Mouse (Mus musculus) ovary, postnatal 36 days (tissue): Measurements from ENCODE around the gene Ak8.
A peak's percentile ranks its signal among the peaks of the same experiment; 100 is the strongest.

ENCODE experiments used
- DNase-seq: peaks from one replicate; pipeline ENCODE4 v3.0.0; 2022; ENCODE audit warnings: low spot score, mixed read lengths

Ak8 gene

GRCm38 (mm10) chr2:28796298-28796697 lies 96.3 kb downstream of the Ak8 start:
- no peak for DNase-seq

- DNase-seq: no peak
These were observed 97.6 kb downstream of the Ak8 start for GRCm38 (mm10) chr2:28797490-28798106.

GRCm38 (mm10) chr2:28798390-28798789 lies 98.4 kb downstream of the Ak8 start:
- no peak for DNase-seq

GRCm38 (mm10) chr2:28799575-28799974 lies 99.6 kb downstream of the Ak8 start:
- DNase-seq: no peak

- DNase-seq: no peak
These were observed 103.4 kb downstream of the Ak8 start for GRCm38 (mm10) chr2:28803406-28803805.

- DNase-seq: no peak
These were observed 108.9 kb downstream of the Ak8 start for GRCm38 (mm10) chr2:28808841-28809240.

- DNase-seq: no peak
These were observed 110.5 kb downstream of the Ak8 start for GRCm38 (mm10) chr2:28810260-28811013.

- no peak for DNase-seq
These were observed 118.9 kb downstream of the Ak8 start for GRCm38 (mm10) chr2:28818866-28819265.

GRCm38 (mm10) chr2:28829265-28829664 lies 129.3 kb downstream of the Ak8 start:
- no peak for DNase-seq

GRCm38 (mm10) chr2:28836181-28836940 lies 136.4 kb downstream of the Ak8 start:
- DNase-seq: no peak

- no peak for DNase-seq
These were observed 139.7 kb downstream of the Ak8 start for GRCm38 (mm10) chr2:28839501-28840221.

- DNase-seq: peak; percentile 95
These were observed 140.4 kb downstream of the Ak8 start, which contains the start of the genes Gtf3c4 and Ddx31 for GRCm38 (mm10) chr2:28840222-28840951. Gene Gtf3c4, minus strand, starts transcription at chr2:28840360. Gene Ddx31, plus strand, starts transcription at chr2:28840406.

- DNase-seq: no peak
These were observed 142.1 kb downstream of the Ak8 start for GRCm38 (mm10) chr2:28842042-28842441.

- no peak for DNase-seq
These were observed 148.9 kb downstream of the Ak8 start for GRCm38 (mm10) chr2:28848879-28849278.

GRCm38 (mm10) chr2:28852594-28852993 lies 152.6 kb downstream of the Ak8 start:
- no peak for DNase-seq

- no peak for DNase-seq
These were observed 155.8 kb downstream of the Ak8 start for GRCm38 (mm10) chr2:28855773-28856172.

- no peak for DNase-seq
These were observed 159.3 kb downstream of the Ak8 start for GRCm38 (mm10) chr2:28859303-28859702.

GRCm38 (mm10) chr2:28860678-28861423 lies 160.9 kb downstream of the Ak8 start:
- DNase-seq: no peak
